Mouse (Mus musculus): ENCODE measurements around the gene Rtcb.

GRCm38 (mm10) chr10:85916498-85917309 is 40.9 kb downstream of the Rtcb start, which contains the start of gene Prdm4:
- TF ChIP-seq POLR2A (IDR thresholded peaks at IDR 0.05; ENCODE audit: extremely low read depth, insufficient read depth, low read length): no peak
- TF ChIP-seq CTCF (IDR thresholded peaks at IDR 0.05; ENCODE audit: extremely low read depth, insufficient read depth, low read length): no peak

All from cortical plate, adult 2 months (tissue).